Mouse (Mus musculus) CH12.LX (cell line): ENCODE measurements around the gene Spns3.

Experiments
- CTCF ChIP-seq, 2 experiments: IDR thresholded peaks in 1 of 2; conservative IDR thresholded peaks in 1 of 2; 2 replicates each; pipeline ENCODE4 v1.5.1; 2011 to 2012; ENCODE audit warnings: low read depth in 2 of 2, low read length in 2 of 2, improper control_type of control experiment in 1 of 2, inconsistent platforms in 1 of 2, mild to moderate bottlenecking in 1 of 2, moderate library complexity in 1 of 2
- EP300 ChIP-seq: IDR thresholded peaks from 2 replicates; pipeline ENCODE4 v1.6.1; 2011; ENCODE audit warnings: low read length, improper control_type of control experiment
- MAX ChIP-seq: IDR thresholded peaks from 2 replicates; pipeline ENCODE4 v1.6.1; 2011; ENCODE audit warnings: low read length, improper control_type of control experiment
- MEF2A ChIP-seq: IDR thresholded peaks from 2 replicates; pipeline ENCODE4 v1.6.1; 2014; ENCODE audit warnings: low read depth, mild to moderate bottlenecking, inconsistent platforms, low read length, improper control_type of control experiment, borderline replicate concordance
- MXI1 ChIP-seq: IDR thresholded peaks from 2 replicates; pipeline ENCODE4 v1.6.1; 2011; ENCODE audit warnings: mild to moderate bottlenecking, low read depth, low read length, improper control_type of control experiment
- MYC ChIP-seq: IDR thresholded peaks from 2 replicates; pipeline ENCODE4 v1.6.1; 2011; ENCODE audit warnings: low read depth, mild to moderate bottlenecking, improper control_type of control experiment, low read length
- NELFE ChIP-seq: IDR thresholded peaks from 2 replicates; pipeline ENCODE4 v1.6.1; 2011; ENCODE audit warnings: low read depth, low read length, improper control_type of control experiment
- POLR2A ChIP-seq: IDR thresholded peaks from 2 replicates; pipeline ENCODE4 v1.6.1; 2011; ENCODE audit warnings: low read depth, mild to moderate bottlenecking, improper control_type of control experiment, low read length
- RAD21 ChIP-seq: IDR thresholded peaks from 2 replicates; pipeline ENCODE4 v1.6.1; 2011; ENCODE audit warnings: low read depth, mild to moderate bottlenecking, low read length, improper control_type of control experiment, moderate library complexity
- RCOR1 ChIP-seq: conservative IDR thresholded peaks from 2 replicates; pipeline ENCODE4 v1.6.1; 2012; ENCODE audit warnings: low read depth, mild to moderate bottlenecking, inconsistent platforms, low read length, improper control_type of control experiment
- SIN3A ChIP-seq: IDR thresholded peaks from 2 replicates; pipeline ENCODE4 v1.6.1; 2012; ENCODE audit warnings: low read length, improper control_type of control experiment, inconsistent platforms
- TCF12 ChIP-seq: IDR thresholded peaks from 2 replicates; pipeline ENCODE4 v1.6.1; 2014; ENCODE audit warnings: low read depth, mild to moderate bottlenecking, inconsistent platforms, low read length, improper control_type of control experiment
- USF2 ChIP-seq: conservative IDR thresholded peaks from 2 replicates; pipeline ENCODE4 v1.6.1; 2011; ENCODE audit warnings: low read depth, low read length, improper control_type of control experiment
- ZMIZ1 ChIP-seq: IDR thresholded peaks from 2 replicates; pipeline ENCODE4 v1.6.1; 2012; ENCODE audit warnings: low read depth, mild to moderate bottlenecking, inconsistent platforms, low read length, improper control_type of control experiment

GRCm38 (mm10) chr11:72475408-72475807 is 74.9 kb downstream of the Spns3 start:
- TF ChIP-seq POLR2A (no peak), RAD21 (no peak), CTCF (conservative IDR thresholded peaks at IDR 0.05 in 1 of 2, IDR thresholded peaks at IDR 0.05 in 1 of 2; ENCODE audit: low read depth in 2 of 2, low read length in 2 of 2) (no peak), SIN3A (no peak), USF2 (no peak), MYC (no peak), MXI1 (no peak), EP300 (no peak), MEF2A (no peak), ZMIZ1 (no peak), NELFE (no peak), MAX (no peak), RCOR1 (no peak), TCF12 (no peak)
